Mouse (Mus musculus) lung, postnatal 25 days (tissue): Measurements from ENCODE around the gene Rrp8.

Experiments used
- DNase-seq: peaks from one replicate; pipeline ENCODE4 v3.0.0; 2022; ENCODE audit warnings: low spot score

Rrp8 gene

DNA sequence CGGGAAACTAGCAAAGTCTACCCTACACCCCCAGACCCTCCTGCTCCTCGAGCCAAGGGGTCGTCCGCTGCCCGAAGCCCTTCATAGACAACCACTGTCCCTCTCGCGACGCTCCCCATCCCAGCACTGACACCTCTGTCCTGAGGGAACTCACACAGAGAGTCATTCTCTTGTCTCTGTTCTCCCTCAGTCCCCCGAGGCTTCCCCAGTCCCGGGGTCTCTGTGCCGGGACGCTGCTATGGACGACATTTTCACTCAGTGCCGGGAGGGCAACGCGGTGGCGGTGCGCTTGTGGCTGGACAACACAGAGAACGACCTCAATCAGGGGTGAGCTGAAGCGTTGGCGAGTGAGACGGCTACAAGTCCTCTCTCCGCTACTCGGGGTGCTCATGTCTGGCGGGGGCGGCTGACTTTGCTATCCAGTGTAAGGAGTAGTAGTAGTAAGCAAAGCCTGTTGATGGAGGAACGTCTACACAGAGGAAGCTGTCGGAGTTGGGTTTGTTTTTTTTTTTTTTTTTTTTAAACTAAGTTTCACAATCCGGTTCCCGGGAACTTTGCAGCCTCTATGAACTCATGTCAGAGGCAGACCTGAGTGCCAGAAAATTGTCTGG is at the start of gene Rrp8:
Rrp8 (minus strand) TSS at position 475 of the 611 bp plus-strand sequence.
- peak; percentile 24 for DNase-seq

DNA sequence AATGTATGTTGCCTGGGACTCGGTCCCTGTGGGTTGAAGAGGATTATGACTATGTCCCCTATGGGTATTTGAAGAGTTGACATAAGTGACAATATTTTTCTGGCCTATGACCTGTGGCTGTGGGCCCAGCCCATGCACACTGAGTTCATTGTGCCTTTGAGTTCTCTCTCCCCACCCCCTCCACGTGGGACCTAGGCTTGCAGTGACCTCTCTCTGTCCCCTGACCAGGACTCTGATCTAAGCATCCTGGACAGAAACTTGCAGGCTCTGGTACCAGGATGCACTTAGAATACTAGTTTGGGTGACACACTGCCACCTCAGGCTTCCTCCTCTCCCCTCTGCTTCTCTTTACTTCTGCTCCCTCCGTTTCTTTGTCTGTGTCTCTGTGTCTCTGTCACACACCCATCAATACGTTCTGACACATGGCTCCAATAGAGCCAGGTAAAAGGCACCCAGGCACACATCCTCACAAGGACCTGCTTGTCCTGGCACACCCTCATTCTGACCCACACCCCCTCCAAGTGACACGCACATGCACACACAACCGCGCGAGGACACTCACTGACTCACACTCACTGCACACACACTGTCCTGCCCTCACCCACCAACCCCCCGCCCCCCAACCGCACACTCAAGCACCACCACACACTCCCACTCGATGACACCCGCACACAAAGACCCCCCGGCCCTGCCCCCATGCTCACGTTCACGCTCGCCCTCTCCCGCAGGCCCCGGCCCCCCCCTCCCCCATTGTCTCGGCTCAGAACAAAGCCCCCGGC is 49.5 kb upstream of the Rrp8 start:
- no peak for DNase-seq

DNA sequence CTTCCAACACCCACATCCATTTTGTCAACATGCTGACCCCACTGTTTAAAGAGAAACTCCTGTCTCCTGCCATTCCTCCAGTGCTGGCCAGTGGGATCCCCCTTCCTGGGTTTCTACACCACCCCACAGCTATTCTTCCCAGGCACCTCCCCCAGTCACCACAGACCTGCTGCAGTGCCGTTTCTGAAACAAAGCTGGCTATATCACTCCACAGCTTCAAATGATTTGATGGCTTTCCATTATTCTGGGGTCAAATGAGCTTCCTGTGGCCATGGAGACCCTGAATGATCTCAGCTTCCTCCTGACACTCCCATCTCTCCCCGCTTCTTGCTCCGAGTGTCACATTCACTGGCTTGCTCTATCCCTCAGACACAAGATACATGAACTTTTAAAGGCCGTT is 47.4 kb upstream of the Rrp8 start:
- DNase-seq = no peak

DNA sequence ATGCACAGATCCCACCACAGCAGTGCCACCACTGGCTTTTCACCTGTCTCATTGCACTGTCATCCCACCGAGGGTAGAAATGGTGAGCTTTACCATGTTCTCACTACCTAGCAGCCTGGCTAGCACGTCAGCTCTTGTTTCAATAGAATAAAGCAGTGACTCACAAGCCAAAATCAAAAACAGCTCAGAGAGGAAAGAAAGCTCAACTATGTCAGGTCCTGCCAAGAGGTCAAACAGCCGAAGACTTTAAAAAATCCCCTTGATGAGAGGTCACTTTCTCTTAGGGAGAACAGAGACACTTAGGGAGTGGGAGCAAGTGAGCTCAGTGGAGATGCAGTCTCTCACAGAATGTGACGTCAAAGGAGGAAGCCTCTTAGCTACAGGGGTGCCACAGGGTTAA is 46.7 kb upstream of the Rrp8 start:
- DNase-seq = no peak

DNA sequence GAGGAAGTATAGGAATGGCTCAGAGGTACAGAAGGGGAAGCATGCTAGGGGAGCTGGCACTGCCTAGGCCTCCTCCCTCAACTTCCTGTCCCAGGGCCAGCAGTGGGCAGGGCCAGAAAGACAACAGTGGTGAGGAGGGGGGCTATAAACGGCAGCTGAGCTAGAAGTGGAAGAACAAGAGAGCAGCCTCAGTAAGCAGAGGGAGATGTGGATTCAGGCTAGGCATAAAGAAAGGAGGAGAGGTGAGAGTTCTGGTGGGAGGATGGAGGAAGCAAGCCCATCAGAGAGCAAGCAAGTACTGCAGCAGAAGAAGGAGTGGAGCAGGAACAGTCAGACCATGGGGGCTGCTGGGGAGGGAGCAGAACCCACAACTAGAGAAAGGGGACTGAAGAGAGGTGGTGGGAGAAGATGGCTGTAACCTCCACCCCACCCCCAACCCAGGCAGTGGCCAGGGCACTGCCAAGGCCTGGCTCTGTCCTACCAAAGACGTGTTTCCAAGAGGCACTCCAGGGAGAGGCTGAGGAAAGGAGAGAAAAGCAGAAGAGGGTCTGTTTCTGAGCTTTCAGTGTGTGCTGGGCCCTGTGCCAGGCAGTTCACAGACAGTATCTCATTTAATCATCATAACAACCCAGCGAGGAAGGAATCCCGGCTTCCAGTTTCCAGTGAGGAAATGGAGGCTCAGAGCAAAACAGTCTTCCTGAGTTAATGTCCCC is 41.5 kb upstream of the Rrp8 start:
- peak; percentile 66 for DNase-seq

DNA sequence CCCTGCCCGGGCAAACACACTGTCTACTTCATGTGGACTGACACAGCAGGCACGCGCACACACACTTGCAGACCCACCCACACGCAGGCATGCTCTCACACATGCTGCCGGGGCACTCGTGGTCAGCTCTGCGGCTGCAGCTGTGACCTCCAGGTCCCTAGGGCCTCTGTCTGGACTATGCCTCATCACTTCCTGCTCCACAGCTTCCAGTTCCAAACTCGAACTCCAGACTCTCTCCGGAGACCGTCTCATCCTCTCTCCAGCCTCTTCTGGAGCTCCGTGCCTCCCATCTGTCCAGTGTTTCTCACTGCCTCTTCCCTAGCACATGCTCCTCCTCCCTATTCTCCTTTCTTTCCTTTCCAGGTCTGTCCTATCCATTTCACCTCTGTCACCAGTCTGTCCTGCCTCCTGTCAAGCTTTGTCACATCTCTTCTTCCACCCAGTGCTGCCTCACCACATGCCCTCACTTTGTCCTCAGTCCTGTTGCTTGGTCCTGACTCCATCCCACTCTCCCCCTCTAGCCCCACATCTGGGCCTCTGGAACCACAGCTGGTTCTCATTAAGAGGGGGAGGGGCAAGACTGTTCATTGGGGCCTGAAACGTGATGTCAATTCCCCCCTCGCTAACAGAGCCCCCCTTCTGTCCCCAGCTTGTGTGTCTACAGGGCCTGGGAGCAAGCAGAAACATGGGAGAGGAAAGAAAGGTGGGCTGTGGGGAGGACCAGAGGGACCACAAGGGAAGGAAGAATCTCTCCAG is 40.8 kb upstream of the Rrp8 start:
- DNase-seq = peak; percentile 27

DNA sequence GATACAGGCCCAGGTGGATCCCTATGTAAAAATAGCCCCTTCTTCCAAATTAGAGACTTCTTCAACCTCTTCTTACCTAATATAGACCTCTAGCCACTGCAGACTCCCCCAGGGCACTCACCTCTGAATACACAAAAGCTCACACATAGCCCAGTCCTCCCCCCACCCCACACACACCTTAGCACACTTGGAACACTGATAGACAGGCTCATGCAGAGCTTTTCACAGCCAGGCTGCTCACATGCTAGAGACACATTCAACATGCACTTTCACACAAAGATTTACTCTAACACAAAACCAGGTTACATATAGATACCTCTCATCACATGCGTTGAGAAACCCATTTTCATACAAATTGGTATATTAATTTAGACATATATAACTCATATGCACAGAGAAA is 40.1 kb upstream of the Rrp8 start:
- no peak for DNase-seq

DNA sequence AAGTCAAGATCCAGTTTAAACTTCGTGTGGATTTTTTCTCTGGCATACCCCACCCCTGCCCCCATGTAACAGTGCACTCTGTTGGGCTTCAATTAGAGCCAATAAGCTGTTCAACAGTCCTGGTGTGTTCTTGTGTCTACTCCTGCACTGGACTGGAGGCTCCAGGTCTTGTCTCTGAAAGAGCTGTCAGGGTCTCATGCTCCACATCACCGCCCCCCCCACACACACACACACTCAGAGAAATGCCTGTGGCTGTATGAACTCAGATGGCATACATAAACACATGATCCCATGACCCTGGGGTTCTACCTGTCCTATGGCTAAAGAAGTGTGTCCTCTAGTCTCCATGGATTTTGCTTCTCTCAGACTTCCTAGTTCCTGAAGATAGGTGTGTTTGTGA is 38.8 kb upstream of the Rrp8 start:
- no peak for DNase-seq

DNA sequence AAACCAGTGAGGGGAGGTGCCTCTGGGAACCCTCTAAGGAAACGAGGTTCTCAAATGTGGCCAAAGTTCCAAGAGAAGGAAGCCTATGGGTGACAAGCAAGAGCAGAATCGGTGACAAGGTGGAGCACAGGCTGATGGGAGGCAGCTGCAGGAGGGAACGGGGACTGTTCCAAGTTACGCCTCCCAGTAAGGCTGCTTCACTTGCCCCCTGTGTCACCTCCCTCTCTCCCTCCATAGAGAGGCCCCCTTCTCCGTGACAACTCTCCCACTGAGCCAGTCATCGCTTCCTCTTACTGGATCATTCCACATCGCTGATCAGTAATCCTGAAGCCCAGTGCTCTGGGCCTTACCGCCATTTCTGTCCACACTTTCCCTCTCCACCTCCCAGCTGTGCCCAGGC is 37.5 kb upstream of the Rrp8 start:
- DNase-seq = no peak

DNA sequence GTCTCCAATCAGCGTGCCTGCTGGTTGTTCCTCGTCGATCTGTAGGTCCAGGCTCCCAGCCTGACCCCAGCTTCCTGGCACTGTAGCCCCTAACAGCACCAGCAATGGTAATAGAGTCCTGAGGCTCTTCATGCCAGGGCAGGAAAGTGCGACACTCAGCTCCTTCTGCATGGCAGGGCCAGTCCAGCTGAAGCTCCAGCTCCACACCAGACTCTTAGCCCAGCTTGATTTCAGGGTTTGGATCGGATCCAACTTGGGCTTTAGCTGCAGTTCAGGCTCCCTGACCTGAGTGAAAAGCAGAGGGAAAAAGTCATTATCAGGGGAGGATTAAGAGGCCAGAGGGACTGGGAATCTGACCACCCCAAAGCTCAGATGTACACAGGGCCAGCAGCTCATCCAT is 35.9 kb upstream of the Rrp8 start:
- no peak for DNase-seq

DNA sequence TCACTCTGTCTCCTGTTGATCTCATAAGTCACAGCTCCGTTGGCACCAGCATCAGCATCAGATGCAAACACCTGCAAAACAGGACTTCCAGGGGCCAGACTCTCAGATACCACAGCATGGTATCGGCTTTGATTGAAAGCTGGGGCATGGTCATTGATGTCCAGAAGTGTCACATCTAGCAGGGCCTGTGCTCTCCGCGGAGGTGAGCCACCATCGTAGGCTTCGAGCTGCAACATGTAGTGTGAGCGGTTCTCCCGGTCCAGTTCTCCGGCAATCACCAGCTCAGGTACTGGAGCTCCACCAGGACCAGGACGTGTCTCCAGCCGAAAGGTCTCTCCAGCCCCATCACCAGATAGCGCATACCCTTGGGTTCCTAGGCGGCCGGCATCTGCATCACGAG is 35.1 kb upstream of the Rrp8 start:
- no peak for DNase-seq

DNA sequence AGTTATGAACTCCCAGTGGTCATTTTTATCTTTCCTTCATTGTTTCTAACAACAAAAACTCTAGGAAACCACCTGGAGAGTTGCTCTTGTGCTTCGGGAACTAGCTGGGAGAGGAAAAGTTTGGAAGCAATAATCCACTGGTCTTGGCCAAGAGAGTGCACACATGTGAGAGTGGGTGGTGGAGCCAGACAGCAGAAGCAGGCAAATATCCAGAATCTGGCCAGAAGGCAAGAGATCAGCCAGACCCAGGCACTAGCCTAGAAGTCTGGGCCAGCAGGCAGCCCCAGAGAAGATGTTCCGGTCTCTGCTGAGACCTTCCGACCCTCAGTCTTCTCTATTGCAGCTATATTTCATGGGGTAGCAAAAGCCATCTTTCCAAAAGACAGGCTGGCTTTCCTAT is 32.8 kb upstream of the Rrp8 start:
- no peak for DNase-seq

DNA sequence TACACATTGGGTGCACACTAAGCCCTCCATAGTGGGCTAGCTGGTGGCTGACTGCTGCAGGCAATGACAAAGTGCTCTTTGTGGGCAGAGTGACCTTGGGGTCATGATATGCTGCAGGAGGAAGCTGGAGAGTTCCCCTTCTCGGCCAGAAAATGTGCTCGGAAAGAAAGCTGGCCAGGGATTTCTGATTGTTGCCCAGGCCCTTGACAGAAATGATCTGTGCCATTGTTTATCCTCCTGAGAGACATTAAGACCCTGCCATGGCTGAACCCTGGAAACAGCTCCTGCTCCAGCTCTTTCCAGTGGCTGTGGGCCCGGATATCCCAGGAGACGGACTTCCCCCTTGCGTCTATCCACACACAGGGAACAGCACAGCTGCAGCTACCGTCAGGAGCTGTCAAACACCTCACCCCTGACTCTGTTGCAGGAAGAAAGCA is 30.6 kb upstream of the Rrp8 start:
- DNase-seq = no peak

DNA sequence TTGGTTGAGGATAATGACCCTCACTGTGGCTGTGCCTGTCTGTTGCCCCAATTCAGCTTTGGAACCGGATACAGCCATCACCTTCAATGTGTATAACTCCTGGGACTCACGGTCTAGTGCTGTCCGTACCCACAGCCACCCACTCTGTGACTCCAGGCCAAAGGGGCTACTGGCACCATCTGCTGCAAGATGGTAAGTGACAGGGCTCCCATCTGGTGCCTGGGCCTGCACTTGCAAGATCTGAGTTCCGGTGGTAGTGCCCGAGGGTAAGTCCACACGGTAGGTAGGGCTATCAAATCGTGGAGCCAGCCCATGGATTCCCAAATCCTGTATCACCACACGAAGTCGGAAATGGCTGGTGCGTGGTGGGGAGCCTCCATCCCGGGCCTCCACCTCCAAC is 27.1 kb upstream of the Rrp8 start:
- DNase-seq = no peak

DNA sequence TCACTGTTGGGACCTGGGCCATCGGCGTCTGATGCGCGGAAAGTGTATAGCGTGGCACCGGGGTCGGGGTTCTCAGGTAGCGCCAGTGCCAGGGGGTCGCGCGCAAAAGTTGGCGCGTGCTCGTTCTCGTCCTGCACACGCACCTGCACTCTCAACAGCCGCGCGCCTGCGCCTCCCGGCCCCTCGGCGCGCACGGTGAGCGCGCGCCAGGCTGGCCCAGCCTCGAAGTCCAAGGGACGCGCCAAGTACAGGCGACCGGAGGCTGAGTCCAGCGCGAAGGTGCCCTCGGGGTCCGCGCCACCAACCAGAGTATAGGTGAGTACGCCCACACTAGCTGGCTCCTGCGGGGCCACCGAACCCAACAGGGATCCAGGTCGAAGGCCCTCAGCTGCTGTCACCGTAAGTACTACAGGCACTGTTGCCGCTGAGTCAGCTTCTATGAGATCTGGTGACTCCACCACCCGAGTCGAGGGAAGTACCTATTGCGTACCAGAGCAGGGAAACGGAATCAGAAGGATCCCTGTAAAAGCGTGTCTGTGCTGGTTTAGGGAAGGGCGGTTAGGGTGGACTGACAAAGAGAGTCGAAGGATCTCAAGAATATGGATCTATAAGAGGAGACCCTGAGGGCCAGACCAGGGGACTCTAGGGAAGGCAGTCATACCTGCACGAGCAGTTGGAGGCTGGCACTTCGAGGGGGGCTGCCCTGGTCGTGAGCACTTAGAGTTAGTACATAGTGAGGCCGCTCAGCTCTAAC is 25.5 kb upstream of the Rrp8 start:
- no peak for DNase-seq

DNA sequence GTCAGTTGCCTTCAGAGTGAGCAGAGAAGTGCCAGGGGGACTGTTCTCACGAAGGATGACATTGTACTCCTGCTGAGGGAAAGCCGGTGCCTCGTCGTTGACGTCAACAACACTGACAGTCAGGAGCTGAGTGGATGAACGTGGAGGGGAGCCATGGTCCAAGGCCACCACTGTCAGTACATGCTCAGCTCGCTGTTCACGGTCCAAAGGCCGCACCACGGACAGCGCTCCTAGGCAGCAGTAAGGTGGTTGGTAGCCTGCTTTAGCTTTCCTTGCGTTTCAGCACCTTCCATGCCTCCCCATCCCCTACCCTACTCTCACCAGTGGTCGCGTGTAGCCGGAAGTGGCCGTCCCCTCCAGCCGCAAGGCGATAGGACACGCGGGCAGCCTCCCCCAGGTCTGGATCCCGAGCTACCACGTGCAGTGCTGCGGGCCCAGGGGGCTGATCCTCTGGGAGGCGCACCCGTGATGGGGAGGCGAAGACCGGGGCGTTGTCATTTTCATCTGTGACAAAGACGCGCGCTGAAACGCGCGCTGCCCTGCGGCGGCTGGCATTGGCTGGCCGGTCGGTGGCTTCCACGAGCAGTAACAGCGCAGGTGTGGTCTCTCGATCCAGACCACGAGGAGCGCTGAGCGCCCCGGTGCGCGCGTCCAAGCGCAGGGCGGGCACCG is 24.8 kb upstream of the Rrp8 start:
- DNase-seq = no peak

DNA sequence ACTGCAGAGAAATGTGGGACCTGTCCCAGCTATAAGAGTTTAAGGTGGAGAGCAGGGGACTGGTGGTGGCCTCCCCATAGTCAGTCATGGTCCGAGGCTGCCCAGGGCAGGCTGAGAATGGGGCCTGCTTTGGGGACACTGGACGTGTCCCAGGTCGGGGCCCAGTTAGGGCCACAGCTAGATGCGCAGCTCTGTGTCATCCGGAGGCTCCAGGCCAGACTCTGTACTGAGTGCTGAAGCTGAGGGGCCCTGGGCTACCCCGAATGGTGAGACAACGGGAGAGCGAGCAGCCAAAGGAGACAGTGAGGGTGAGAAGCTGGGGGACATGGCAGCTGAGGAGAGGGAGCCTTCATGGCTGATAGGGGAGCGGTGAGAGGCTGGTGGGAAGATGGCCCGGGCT is 16.1 kb upstream of the Rrp8 start:
- DNase-seq = no peak

DNA sequence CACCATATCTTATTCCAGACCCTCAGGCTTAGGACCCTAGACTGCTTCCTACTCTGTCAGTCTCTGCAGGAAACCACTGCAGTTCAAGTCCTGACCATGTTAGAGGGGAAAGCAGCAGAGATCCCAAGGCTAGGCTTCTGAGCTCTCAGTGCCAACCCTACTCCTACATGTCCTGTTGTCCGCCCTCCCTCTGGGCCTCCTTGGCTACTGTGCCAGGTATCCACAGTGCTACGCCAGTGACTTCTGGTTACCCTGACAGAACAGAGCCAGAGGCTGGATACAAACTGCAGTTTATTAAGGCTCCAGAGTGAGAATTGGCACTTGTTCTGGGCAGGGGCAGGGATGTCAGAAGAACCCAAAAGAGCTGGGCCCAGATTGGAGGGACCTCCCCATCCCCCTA is 15.5 kb upstream of the Rrp8 start:
- no peak for DNase-seq

DNA sequence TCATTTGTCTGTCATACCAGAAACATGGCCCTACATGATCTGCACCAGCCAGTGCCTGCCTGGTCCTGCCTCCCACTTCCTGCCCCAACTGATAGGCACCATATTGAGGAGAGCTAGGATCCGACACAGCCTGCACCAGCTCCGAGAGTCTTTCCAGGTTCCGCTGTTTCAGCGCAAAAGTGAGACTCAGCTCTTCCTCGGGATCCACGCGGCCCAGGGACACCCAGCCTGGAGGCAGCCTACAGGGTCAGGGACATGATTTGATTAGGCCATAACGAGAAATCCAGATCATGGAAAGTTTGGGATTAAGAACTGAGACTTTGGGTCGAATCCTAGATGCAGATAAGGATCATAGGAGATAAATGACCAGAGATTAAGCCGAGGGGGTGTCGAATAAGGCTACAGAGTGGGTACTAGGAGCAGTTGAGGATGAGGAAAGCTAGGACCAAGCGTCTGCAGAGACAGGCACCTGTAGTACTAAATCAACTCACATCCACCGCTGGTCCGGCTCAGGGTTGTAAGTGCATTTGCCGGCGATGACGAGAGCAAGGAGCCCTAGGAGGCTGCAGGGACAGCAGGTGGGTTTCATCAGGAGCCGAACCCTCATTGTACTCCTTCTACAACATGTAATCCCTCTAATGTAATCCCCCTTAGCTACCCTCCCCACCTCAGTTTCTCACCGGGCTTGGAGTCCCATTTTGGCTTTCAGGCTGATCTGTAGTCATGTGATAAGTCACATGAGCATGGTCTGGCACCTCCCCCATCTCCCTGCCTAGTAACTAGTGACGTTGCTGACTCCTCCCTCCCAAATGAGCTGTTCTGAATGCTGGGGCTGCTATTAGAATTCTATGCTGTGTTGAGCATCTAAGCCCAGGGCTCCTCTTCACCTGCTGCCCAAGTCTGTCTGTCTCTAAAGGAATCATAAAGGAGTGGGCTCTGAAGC is 14.6 kb upstream of the Rrp8 start, which contains the start of gene Tpp1:
Tpp1 (minus strand) TSS at position 745 of the 943 bp plus-strand sequence.
- peak; percentile 96 for DNase-seq

DNA sequence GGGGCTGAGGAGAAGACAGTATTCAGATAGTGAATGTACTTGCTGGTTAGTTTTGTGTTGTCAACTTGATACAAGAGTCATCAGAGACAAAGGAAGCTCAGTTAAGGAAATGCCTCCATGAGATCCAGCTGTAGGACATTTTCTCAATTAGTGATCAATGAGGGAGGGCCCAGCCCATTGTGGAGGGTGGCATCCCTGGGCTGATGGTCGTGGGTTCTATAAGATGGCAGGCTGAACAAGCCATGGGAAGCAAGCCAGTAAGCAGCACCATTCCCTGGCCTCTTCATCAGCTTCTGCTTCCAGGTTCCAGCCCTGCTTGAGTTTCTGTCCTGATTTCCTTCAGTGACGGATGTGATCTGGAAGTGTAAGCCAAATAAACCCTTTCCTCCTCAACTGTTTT is 10.6 kb upstream of the Rrp8 start:
- no peak for DNase-seq
